Mouse (Mus musculus) heart, postnatal 0 days (tissue): ENCODE data around the gene Pakap.

Source experiments
- CTCF ChIP-seq: IDR thresholded peaks from 2 replicates; pipeline ENCODE4 v1.5.1; 2016; ENCODE audit warnings: antibody characterized with exemption, control low read depth, low read depth
- EP300 ChIP-seq: IDR thresholded peaks from 2 replicates; pipeline ENCODE4 v1.6.1; 2016; ENCODE audit warnings: antibody characterized with exemption, low read depth

- TF ChIP-seq EP300 = no peak
- TF ChIP-seq CTCF = no peak
Measured at GRCm38 (mm10) chr4:57915216-57915965, 347.4 kb downstream of the Pakap start.
